Mouse (Mus musculus): Measurements from ENCODE around the gene Nemp2.

Nemp2 gene

DNA sequence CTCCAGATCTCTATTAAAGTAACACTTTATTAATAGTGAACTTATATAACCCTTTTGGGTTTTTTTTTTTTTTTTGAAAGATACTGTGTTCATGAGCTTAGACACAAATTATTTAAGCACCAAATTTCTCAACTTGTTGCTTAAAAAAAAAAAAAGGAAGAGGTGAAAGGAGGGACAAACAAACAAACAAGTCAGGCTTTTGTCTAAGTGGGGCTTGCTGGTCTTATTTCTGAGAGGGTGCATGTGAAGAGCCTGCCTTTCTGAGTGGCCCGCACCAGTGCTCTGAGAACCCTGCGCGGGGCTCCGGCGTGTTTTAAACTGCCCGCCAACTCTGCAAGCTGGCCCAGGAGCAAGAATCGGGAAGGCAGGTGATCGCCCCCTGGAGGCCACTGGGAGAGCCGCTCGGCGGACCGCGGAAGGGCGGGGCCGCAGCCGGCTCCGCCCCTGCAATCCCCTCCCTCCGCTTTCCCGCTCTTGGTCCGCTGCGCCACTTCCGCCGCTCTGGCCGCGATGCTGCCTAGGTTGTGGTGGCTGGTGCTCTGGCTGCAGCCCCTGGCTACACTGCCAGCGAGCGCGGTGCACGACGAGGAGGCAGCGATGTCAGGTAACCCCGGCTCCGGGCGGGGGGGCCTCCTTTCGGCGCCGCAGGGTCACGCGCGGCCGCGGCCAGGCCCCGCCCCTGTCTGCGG, at the start of gene Nemp2:
Gene Nemp2 (plus strand): TSS at position 456 of the 689 bp plus-strand sequence.
- peak; percentile 90 for DNase-seq

DNA sequence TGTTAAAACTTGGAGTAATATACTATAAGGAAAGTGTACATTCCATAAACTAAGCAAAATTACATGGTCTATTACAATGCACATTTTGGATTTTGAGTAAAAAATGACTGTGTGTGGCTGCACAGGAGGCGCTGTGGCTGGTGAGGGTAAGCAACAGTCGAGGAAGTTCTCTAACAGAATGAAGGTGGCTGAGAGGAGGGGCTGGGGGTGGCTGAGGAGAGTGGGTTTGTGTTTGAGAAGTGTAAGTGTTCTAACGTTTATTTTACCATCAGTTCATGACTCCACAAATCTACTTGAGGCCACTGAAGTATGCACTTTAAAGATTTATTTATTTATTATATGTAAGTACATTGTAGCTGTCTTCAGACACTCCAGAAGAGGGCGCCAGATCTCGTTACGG, 48.8 kb upstream of the Nemp2 start:
- DNase-seq: no peak

GRCm38 (mm10) chr1:52582866-52583265, 47.6 kb upstream of the Nemp2 start:
- DNase-seq: peak; percentile 38

- DNase-seq: peak; percentile 73
These were observed 33.4 kb upstream of the Nemp2 start for GRCm38 (mm10) chr1:52596982-52597646.

GRCm38 (mm10) chr1:52597761-52598160, 32.7 kb upstream of the Nemp2 start:
- DNase-seq: peak; percentile 61

DNA sequence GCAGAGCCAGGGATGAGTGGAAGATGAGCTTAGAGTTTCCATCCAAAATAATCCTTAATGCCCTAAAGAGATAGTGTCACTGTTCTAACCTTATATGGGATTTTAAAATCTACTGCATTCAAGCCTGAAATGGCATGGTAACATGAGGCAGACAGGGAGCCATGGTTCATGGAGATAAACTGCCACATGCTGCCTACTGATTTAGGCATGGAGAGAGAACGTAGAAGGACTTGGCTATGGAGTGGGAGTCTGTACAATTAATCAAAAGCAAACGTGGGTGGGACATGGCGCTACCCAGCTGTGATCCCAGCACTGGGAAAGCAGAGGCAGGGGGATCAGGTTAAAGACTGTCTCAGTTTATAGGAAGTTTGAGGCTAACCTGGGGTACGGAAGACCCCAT, 32.1 kb upstream of the Nemp2 start:
- DNase-seq: no peak

GRCm38 (mm10) chr1:52601496-52601895, 29.0 kb upstream of the Nemp2 start:
- no peak for DNase-seq

GRCm38 (mm10) chr1:52607700-52608099, 22.8 kb upstream of the Nemp2 start:
- DNase-seq: no peak

DNA sequence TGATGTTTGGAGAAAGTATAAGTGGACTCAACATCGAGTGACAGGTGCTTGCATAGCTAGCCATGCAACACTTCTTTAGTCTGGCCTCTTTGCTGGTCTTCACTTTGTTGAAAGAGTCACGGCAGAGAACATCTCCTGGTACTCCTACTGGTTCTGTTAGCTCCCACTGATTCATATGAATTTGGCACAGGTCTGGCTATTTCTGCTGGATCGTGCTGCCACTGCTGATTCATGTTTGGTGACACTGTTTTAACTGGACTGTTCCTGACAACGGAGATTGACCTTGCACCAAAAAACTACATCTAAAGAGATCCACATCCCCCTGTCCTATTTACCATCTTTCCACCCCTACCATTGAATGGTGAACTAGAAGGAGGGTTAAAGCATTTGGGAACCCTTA, 22.0 kb upstream of the Nemp2 start:
- no peak for DNase-seq

DNA sequence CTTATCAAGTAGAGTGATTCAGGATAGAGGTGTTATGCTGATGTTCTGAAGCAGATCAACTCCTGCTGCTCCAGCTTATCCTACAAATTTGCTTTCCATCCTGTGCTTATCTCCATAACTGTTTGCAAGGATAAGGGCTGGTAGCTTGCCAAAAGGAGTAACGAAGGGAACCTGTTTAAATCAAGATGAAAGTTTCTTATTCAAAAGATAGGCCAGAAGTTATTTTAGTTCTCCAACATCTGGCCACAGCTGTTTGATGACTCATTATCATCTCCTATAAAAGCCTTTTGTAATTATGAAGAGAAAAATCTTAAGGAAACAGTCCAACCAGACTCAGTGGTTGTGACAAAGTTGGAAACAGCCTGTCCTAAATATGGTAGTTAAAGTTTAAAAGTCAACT, 12.3 kb upstream of the Nemp2 start:
- DNase-seq: no peak

DNA sequence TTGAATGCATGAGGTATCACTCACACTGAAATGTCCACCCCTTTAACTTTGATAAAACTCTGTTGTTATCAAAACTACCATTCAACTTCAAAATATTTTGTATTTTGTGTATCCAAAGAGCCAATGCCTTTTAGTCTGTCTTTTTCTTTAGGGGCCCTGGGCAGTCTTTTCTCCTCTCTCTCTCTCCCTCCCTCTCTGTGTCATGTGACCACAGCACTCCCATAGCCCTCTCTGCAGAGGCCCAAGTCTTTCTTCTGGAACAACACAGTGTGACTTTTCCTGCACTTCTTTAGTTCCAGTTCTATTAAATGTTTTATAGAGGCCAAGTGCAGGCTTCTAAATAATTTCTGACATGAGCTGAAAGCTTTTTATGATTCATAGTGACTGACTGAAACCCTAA, 10.1 kb upstream of the Nemp2 start:
- DNase-seq: no peak

DNA sequence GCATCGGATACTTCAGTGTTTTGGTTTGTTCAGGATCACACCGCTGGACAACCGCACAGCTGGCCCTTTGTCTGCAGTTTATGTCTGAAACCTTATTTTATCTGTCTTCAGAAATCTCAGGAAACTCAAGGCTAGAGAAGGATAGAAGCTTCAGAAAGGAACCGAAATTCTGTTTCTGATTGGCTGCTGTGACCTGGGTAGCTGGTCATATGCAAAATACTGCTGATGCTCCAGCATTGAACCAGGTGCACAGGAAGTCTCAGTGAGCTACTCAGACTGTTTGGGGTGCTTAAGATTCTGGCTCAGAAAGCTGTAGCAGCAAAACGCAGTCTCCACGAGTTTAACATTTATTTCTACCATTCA, 415 bp downstream of the Nemp2 start:
- DNase-seq: no peak

- no peak for DNase-seq
These were observed 1.1 kb downstream of the Nemp2 start for GRCm38 (mm10) chr1:52631570-52631969.

DNA sequence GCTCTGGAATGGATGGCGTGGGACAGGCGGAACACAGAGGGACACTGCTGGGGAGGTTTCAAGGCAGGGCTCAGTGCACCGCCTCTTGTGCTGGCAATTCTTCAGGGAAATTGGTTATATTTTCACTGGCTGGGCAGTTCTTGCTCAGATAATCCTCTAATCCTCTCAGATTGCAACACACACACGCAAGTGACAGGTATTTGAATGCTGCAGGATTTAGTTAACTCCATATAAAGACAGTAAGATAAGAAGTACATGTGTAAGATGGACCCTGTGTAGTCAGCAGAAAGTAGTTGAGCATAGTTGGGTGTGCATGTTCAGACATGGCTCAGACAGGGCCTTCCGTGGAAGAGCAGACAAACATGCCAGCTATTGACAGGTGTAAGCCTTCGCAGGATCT, 3.7 kb downstream of the Nemp2 start:
- DNase-seq: no peak

- no peak for DNase-seq
These were observed 5.4 kb downstream of the Nemp2 start for GRCm38 (mm10) chr1:52635932-52636331.

DNA sequence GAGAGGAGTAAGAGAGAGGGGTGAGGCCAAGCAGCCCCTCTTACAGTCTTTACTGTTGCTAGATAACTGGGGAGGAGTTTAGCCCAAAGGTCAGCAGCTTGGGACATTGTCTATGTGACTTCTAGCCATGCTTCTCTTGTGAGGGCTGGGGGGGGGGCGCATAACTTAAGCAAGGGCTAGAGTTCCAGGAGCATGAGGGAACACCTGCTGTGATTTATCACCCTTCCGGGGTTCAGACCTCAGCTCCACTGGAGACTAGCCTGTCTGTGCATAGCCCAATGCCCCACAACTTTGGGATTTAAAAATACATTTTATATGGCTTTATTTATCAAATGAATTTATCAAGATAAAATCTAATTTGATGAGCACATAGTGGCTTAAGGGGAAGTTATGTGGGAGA, 7.6 kb downstream of the Nemp2 start:
- no peak for DNase-seq

GRCm38 (mm10) chr1:52639090-52639489, 8.6 kb downstream of the Nemp2 start:
- no peak for DNase-seq

DNA sequence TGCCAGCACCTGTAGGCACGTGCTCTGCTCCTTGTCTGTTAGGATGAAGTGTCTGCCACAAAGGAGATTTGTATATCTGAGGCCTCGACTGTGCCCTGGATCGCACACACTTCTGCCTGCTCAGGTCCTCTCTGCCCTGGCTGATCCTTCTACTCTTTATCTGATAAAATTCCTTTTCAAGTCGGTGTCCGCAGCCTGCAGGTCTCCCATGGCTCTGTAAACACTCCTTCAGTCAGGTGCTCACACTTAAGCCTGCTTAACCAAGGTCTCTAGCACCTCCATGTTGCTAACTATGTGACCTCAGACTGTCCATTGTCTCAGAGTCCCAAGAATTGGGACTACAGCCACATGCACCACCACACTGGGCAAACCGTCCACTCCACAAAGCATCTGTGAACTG, 9.8 kb downstream of the Nemp2 start:
- no peak for DNase-seq

- no peak for DNase-seq
These were observed 10.2 kb downstream of the Nemp2 start for GRCm38 (mm10) chr1:52640736-52641135.

- DNase-seq: peak; percentile 76
These were observed 17.9 kb downstream of the Nemp2 start for GRCm38 (mm10) chr1:52648153-52649027.

GRCm38 (mm10) chr1:52650066-52650465, 19.6 kb downstream of the Nemp2 start:
- DNase-seq: no peak

DNA sequence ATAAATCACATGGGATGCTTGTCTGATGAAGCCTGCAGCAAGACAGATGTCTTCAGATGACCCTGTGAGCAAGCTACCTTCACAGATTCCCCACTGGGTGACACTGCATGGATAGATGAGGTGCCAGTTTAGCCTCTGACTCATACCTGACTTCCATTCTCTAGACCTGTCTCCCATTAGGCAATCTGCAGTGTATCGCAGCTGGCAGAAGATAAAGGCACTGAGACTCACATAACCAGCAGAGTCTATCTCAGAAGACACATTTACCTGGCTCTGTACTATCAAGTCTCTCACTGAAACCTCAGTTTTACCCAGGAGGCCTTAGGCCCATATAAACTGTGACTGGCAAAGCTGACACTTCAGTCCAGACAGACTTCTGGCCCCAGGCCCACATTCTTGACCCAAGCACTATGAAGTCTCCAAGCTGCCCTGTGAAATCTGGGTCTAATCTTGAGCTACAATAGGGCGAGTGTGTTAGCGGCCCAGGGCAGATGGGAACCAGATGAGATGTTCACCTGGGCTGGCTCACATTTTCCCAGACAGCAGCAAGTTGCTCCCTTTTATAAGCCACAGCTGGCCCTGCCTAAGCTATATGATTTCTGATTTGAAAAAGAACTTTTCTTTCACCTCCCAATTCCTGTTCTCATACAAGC, 22.2 kb downstream of the Nemp2 start:
- DNase-seq: no peak

DNA sequence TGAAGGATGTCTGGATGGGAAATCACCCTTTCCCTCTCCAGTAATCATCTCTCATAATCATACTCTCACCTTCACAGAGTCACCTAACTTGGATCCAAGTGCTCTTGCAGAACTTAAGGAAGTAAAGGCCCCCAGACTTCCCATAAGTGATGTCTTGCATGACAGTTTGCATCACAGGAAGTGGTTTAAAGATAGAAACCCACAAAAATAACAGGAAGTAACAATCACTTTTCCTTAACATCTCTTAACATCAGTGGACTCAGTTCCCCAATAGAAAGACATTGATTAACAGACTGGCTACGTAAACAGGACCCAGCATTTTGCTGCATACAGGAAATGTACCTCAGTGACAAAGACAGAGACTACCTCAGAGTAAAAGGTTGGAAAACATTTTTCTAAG, 22.9 kb downstream of the Nemp2 start:
- no peak for DNase-seq
